Mouse (Mus musculus) megakaryocyte-erythroid progenitor cell, adult 5-6 weeks (primary cell): ENCODE measurements at regions not wholly inside any gene's neighbourhood (a gene's known extent, or its start where the extent isn't known, plus 50 kb on each side); places are given as distances from the start of the nearest gene placed in this dataset.
"Not testable (repeated sequence)": the region's sequence is repeated elsewhere in the genome, so short reads cannot be mapped to it uniquely, and the experiment has no call there.

Experiments used
- ATAC-seq: replicated peaks from 2 replicates; pipeline ENCODE4 v1.8.0; 2016; ENCODE audit warnings: mild to moderate bottlenecking, inconsistent platforms; ENCODE audit not compliant: severe bottlenecking, poor library complexity, low FRiP score, low TSS enrichment

DNA sequence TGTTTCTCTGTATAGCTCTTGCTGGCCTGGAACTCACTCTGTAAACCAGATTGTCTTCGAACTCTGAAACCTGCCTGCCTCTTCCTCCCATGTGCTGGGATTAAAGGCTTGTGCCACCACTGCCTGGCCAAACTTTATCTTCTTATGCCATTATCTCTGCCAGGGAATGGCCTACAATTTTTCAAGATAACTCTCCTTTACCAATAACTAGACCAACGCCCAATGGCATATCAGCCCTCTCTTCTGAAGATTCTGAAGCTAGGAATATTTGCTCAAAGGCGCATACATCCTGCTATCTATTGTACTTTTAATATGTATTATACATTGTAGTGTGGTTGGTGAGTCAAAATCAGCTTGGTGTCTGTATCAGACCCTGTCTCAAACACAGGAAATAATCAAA, 235.4 kb upstream of the Cts3 start:
- 0 out of 2 replicates have a peak, but pooled peaks have one; percentile 47 for ATAC-seq

- peak; percentile 94 for ATAC-seq
Measured at GRCm38 (mm10) chr13:61804168-61804874, 234.4 kb upstream of the Cts3 start.

- ATAC-seq = peak; percentile 37; the same call in 1 of the 2 replicates
Measured at GRCm38 (mm10) chr13:61803763-61804162, 233.8 kb upstream of the Cts3 start.

GRCm38 (mm10) chr13:61763457-61763856, 193.5 kb upstream of the Cts3 start:
- ATAC-seq = not testable (repeated sequence)
